ENCODE assay signal across 10 mouse cellular contexts in genomic region chr2:50609086-50609485, GRCm38 (mm10).
DNase-seq lines count a peak whose midpoint lies in the region; ATAC-seq lines count a peak whose summit lies in the region.
"Had no signal": no experiment of that assay in that cellular context is flagged by ENCODE, and none has a peak within 500 bp of the region (broad histone marks: within the 10 kb centered on the region; RNA-seq: fewer than 3 reads in every experiment).

No protein-coding gene starts in this region.

- H3K27me3 ChIP-seq in midbrain, embryonic 16.5 days (ENCODE audit: control insufficient read depth, insufficient read depth, low read depth, low read length) = no peaks in the 10 kb centered on the region
- H3K27me3 ChIP-seq: embryonic facial prominence, embryonic 15.5 days; limb, embryonic 15.5 days had no signal

- WGBS in midbrain, embryonic 16.5 days = 69% methylated on average over 1 of the region's 1 CpGs

- H3K27ac ChIP-seq in midbrain, embryonic 16.5 days (ENCODE audit: low read length) = no peak overlapping the region
- H3K27ac ChIP-seq: embryonic facial prominence, embryonic 15.5 days; limb, embryonic 15.5 days had no signal

- H3K36me3 ChIP-seq in midbrain, embryonic 16.5 days (ENCODE audit: control insufficient read depth, insufficient read depth, low read length) = no peaks in the 10 kb centered on the region
- H3K36me3 ChIP-seq: embryonic facial prominence, embryonic 15.5 days; limb, embryonic 15.5 days had no signal

- no peak overlapping the region for H3K4me2 ChIP-seq in midbrain, embryonic 16.5 days (ENCODE audit: low read length)
- H3K4me2 ChIP-seq: embryonic facial prominence, embryonic 15.5 days; limb, embryonic 15.5 days had no signal

- no peaks in the 10 kb centered on the region for H3K9me3 ChIP-seq in midbrain, embryonic 16.5 days (replicated peaks; ENCODE audit: control insufficient read depth, low read length, poor library complexity, severe bottlenecking)
- H3K9me3 ChIP-seq: embryonic facial prominence, embryonic 15.5 days; limb, embryonic 15.5 days had no signal

- H3K4me1 ChIP-seq in midbrain, embryonic 16.5 days (ENCODE audit: control insufficient read depth, insufficient read depth, low read length) = no peaks in the 10 kb centered on the region
- H3K4me1 ChIP-seq: embryonic facial prominence, embryonic 15.5 days; limb, embryonic 15.5 days had no signal

- intact Hi-C loops in heart, postnatal 36 days (cut with DNase I) = no loop called here

- H3K9ac ChIP-seq in midbrain, embryonic 16.5 days (ENCODE audit: low read depth, low read length) = no peak overlapping the region
- H3K9ac ChIP-seq: embryonic facial prominence, embryonic 15.5 days; limb, embryonic 15.5 days had no signal

- no peak for DNase-seq in frontal cortex, postnatal 36 days (ENCODE audit: low spot score in 2 of 2)
- DNase-seq in urinary bladder, adult 2 months (ENCODE audit: low spot score) = peak; percentile 27
- no peak for DNase-seq in urinary bladder, postnatal 10 days (ENCODE audit: low spot score)
- DNase-seq in heart, postnatal 36 days = peak; percentile 35 to 37
- no peak for DNase-seq in right cerebral cortex, postnatal 36 days (ENCODE audit: low spot score in 2 of 2)

- ATAC-seq in frontal cortex, adult (ENCODE audit: low TSS enrichment) = peak; percentile 55; the same call in 1 of the 2 replicates
- peak; percentile 71 for ATAC-seq in megakaryocyte, adult 5-6 weeks (ENCODE audit: poor library complexity, severe bottlenecking)
- ATAC-seq in midbrain, embryonic 16.5 days = no peak

- no peak overlapping the region for H3K4me3 ChIP-seq in midbrain, embryonic 16.5 days (ENCODE audit: low read depth, low read length)
- H3K4me3 ChIP-seq: embryonic facial prominence, embryonic 15.5 days; limb, embryonic 15.5 days had no signal

Comparison
In these comparisons a context has a peak if more than half of its experiments do, and no peak if none do; other contexts are left out.
1. DNase-seq: peak in urinary bladder, adult 2 months (single experiment) and heart, postnatal 36 days (2 of 2); none in frontal cortex, postnatal 36 days (0 of 2), urinary bladder, postnatal 10 days (single experiment) and right cerebral cortex, postnatal 36 days (0 of 2).